Comparison of ENCODE assay signal across 8 mouse cellular contexts in the genomic region with DNA sequence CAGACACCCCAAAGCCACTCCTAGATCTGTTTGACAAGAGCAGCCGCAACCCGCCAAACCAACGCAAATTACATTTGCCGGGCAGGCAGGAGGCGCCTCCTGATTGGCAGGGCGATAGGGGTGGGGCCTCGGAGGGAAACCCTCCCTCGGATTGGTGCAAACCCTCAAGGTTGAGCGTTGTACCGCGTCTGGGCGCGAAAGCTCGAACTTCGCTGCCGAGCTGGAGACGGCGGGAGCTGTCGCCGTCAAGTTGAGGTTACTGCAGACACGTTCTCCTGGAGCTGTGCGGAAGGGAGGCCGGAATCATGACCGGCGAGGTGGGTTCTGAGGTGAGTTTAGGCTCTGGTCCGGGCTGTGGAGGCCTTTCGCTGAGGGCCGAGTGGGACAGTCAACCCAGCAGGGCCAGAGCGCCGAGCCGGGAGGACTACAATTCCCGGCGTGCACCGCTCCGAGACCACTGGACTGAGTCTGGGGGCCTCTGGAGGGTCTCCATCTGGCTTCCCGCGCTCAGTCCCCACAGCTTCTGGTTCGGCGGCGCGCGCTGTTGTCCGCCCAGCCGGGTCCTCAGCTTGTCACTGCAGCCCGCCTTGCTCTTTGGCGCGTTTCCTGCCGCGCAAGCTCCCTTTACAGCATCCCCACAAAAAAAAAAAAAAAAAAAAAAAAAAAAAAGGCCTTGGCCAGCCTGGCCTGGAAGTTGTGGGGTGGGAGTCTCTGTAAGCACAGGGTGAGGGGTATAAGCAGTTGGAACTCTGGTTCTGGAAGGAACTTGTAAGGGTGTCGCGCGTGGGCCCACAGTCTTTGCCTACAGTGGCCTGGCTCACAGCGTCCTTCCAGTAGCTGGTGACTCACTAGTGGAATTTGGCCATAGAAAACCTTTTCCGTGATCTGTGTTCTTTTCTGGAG. TPM values are rescaled to one million over a fixed set of nuclear protein-coding genes. Genes with fewer than 3 reads are reported as not detected.
DNase-seq lines count a peak whose midpoint lies in the region; ATAC-seq and TF ChIP-seq lines count a peak whose summit lies in the region.

A gene (plus strand): TSS at position 127 of the 903 bp plus-strand sequence.

- H3K27me3 ChIP-seq in cerebellum, adult 2 months (ENCODE audit: control insufficient read depth, insufficient read depth, low read length): no peaks in the 10 kb centered on the region
- H3K27me3 ChIP-seq in forebrain, postnatal 0 days (ENCODE audit: insufficient read depth, low read length): no peaks in the 10 kb centered on the region

- H3K4me1 ChIP-seq in cerebellum, adult 2 months (ENCODE audit: control insufficient read depth, insufficient read depth, low read length): no peaks in the 10 kb centered on the region
- no peaks in the 10 kb centered on the region for H3K4me1 ChIP-seq in forebrain, postnatal 0 days (ENCODE audit: insufficient read depth)

- H3K36me3 ChIP-seq in forebrain, postnatal 0 days (ENCODE audit: insufficient read depth): no peaks in the 10 kb centered on the region

- DNase-seq in Muller cell, postnatal 12 days (ENCODE audit: inconsistent ontology term): peak; percentile 92
- DNase-seq in cerebellum, adult 2 months: peak; percentile 77 to 78
- peak; percentile 90 for DNase-seq in forebrain, postnatal 0 days
- DNase-seq in heart, postnatal 4 days: peak; percentile 91
- peak; percentile 64 to 68 for DNase-seq in layer of hippocampus, adult 8-10 months (ENCODE audit: low spot score in 2 of 2)
- peak; percentile 95 for DNase-seq in lung, postnatal 10 days
- peak; percentile 76 for DNase-seq in ovary, postnatal 14 days (ENCODE audit: low spot score)
- peak; percentile 94 for DNase-seq in thymus, postnatal 14 days

- ATAC-seq in forebrain, postnatal 0 days: peak; percentile 99

- TF ChIP-seq CTCF in cerebellum, adult 2 months (IDR thresholded peaks at IDR 0.05; ENCODE audit: borderline replicate concordance, insufficient read depth, low read depth, low read length): no peak
- TF ChIP-seq CTCF in forebrain, postnatal 0 days (IDR thresholded peaks at IDR 0.05; ENCODE audit: low read depth): no peak

- WGBS in cerebellum, adult 2 months: 1% methylated on average over 54 of the region's 54 CpGs
- WGBS in forebrain, postnatal 0 days: under 1% methylated on average over 54 of the region's 54 CpGs

- no peaks in the 10 kb centered on the region for H3K9me3 ChIP-seq in forebrain, postnatal 0 days (ENCODE audit: low read length)

- no peak within 1 kb of the TSS for H3K27ac ChIP-seq in cerebellum, adult 2 months (ENCODE audit: insufficient read depth, low read length)
- H3K27ac ChIP-seq in forebrain, postnatal 0 days (ENCODE audit: low read depth, low read length): no peak within 1 kb of the TSS

- peak within 1 kb of the TSS; percentile 86 for H3K4me2 ChIP-seq in forebrain, postnatal 0 days (ENCODE audit: low read depth)

- peak within 1 kb of the TSS; percentile 31; the same call in 1 of the 2 replicates for H3K9ac ChIP-seq in forebrain, postnatal 0 days

- H3K4me3 ChIP-seq in cerebellum, adult 2 months (replicated peaks; ENCODE audit: insufficient read depth, low read depth, low read length): peak within 1 kb of the TSS; percentile 69
- peak within 1 kb of the TSS; percentile 65 for H3K4me3 ChIP-seq in forebrain, postnatal 0 days (ENCODE audit: low read depth, low read length)

- no peak for TF ChIP-seq POLR2A in cerebellum, adult 2 months (IDR thresholded peaks at IDR 0.05; ENCODE audit: borderline replicate concordance, insufficient read depth, low read length)

RNA-seq across cellular contexts. Expression of the gene that starts here (rescaled TPM):
- polyA plus RNA-seq in cerebellum, adult 2 months (2012; rRNA removed): 0.49 and 0.67 TPM in 2 replicates
- 3.5 and 4.2 TPM in 2 replicates for total RNA-seq in forebrain, postnatal 0 days (2014; rRNA removed)
- 2.3 and 3.0 TPM in 2 replicates for polyA plus RNA-seq in forebrain, postnatal 0 days (2015; fragmentation: Nextera tagmentation; extraction: Ambion mirVana)
- total RNA-seq in heart, postnatal 4 days (2021): 10 to 100 TPM; 18.3 to 21.7 TPM
- 1 to 10 TPM in 3 of 4 experiments, under 1 TPM in 1; 0.77 to 2.5 (median 1.6) TPM for total RNA-seq in layer of hippocampus, adult 8-10 months (2022)

Comparison
In these comparisons a context has a peak if more than half of its experiments do, and no peak if none do; other contexts are left out.
1. Peak in DNase-seq and H3K4me3 ChIP-seq in cerebellum, adult 2 months; RNA of the gene not detected or under 1 TPM.